Mouse (Mus musculus) heart, postnatal 0 days (tissue): ENCODE data around the gene Gm49325. TPM values are rescaled to one million over a fixed set of nuclear protein-coding genes. Genes with fewer than 3 reads are reported as not detected.

Experiments
- ATAC-seq: fragments of 200-750 bp; cut with Nextera tagmentation; 2 replicates; pipeline ENCODE4 v1.8.0; 2017; ENCODE audit warnings: low read depth, moderate number of reproducible peaks, moderate library complexity; ENCODE audit not compliant: insufficient read depth
- DNase-seq: peaks from one replicate; pipeline ENCODE4 v3.0.0-alpha.2; 2016; ENCODE audit warnings: low spot score
- H3K27ac ChIP-seq: fragments of 300-500 bp; sonication (generic); 2 replicates; pipeline ENCODE4 v1.5.1; 2014; ENCODE audit warnings: low read depth, mild to moderate bottlenecking
- H3K27me3 ChIP-seq: fragments of 300-500 bp; sonication (generic); 2 replicates; pipeline ENCODE4 v1.6.1; 2014; ENCODE audit warnings: low read length, mixed read lengths; ENCODE audit not compliant: control insufficient read depth, insufficient read depth
- H3K36me3 ChIP-seq: fragments of 300-500 bp; sonication (generic); replicated peaks from 2 replicates; pipeline ENCODE4 v1.6.1; 2014; ENCODE audit warnings: low read length, mixed read lengths; ENCODE audit not compliant: control insufficient read depth, insufficient read depth
- H3K4me1 ChIP-seq: fragments of 300-500 bp; sonication (generic); 2 replicates; pipeline ENCODE4 v1.6.1; 2014; ENCODE audit warnings: antibody characterized with exemption; ENCODE audit not compliant: control insufficient read depth, insufficient read depth
- H3K4me2 ChIP-seq: fragments of 300-500 bp; sonication (generic); 2 replicates; pipeline ENCODE4 v1.6.1; 2014; ENCODE audit warnings: low read depth, mild to moderate bottlenecking, low read length, moderate library complexity
- H3K4me3 ChIP-seq: fragments of 300-500 bp; sonication (generic); 2 replicates; pipeline ENCODE4 v1.5.1; 2014; ENCODE audit warnings: low read depth, low read length
- H3K9ac ChIP-seq: fragments of 300-500 bp; sonication (generic); replicated peaks from 2 replicates; pipeline ENCODE4 v1.6.1; 2014; ENCODE audit warnings: low read depth, low read length, mixed read lengths
- H3K9me3 ChIP-seq: fragments of 300-500 bp; sonication (generic); replicated peaks from 2 replicates; pipeline ENCODE4 v1.6.1; 2016; ENCODE audit warnings: low read length; ENCODE audit not compliant: control insufficient read depth
- CTCF ChIP-seq: IDR thresholded peaks from 2 replicates; pipeline ENCODE4 v1.5.1; 2016; ENCODE audit warnings: antibody characterized with exemption, control low read depth, low read depth
- EP300 ChIP-seq: IDR thresholded peaks from 2 replicates; pipeline ENCODE4 v1.6.1; 2016; ENCODE audit warnings: antibody characterized with exemption, low read depth
- WGBS: fragments of 180-500 bp; shearing (Covaris S2); extraction: QIAGEN DNeasy Blood & Tissue Kit; methylation state at CpG from one replicate; pipeline ENCODE4 v1.1.7; 2014; 5-methylcytosine and 5-hydroxymethylcytosine counted together
- polyA plus RNA-seq: library from polyadenylated mRNA; unstranded; fragments of >200 nt; fragmentation: Nextera tagmentation; extraction: Ambion mirVana; gene quantifications from 2 replicates; pipeline ENCODE4 v1.2.1, GENCODE M21; 2015
- total RNA-seq: library from RNA; depleted of rRNA; stranded (reverse); fragments of >200 nt; gene quantifications from 2 replicates; pipeline ENCODE4 v1.2.3, GENCODE M21; 2014; ENCODE audit warnings: low replicate concordance; rRNA removed

The Gm49325 gene
- not detected in 2 replicates for total RNA-seq
- polyA plus RNA-seq = 6.8 and 13.7 TPM in 2 replicates

DNA sequence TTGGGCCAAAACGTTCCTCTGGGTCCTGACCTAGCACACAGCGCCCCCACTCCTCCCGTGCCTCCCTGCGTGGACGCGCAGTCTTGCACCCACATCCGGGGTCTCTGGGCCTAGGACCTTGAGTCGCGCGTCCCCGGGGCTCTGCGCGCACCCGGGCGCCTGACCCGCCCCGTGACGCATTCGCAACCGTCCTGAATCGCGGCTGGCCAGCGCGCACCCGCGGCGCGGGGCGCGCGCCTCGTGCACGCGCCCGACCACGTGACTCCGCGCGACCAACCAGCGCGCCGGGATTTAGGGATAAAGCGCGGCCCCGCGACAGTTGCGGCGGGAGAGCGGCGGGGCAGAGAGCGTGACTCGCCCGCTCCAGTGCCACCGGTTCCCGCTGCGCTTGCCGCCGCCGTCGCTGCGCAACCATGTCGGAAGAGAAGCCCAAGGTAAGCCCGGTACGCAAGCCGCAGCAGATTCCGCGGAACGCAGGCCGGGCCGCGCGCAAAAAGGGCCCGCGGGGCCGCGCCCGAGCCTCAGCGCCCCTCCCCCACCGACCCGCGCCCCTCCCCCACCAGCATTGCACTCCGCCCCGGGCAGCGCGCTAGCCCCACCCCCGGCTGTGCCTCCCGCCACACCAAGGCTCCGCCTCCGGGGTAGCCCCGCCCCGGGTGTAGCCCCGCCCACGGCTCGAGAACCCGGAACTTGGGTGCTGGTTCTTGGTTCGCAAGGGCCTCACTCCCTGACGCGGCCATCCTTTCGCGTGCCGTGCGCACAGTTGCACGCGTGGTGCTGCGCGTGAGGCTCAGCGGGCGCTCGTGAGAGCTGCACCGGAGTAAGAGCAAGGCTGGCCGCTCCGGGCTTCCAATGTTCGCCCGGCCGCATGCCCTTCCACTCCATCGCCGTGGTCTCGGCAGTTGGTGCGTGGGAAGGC is at the start of gene Gm49325, which contains the start of gene Sumo3:
TSS of gene Gm49325 (plus strand) at position 290 of the 919 bp plus-strand sequence.
TSS of gene Sumo3 (plus strand) at position 190 of the 919 bp plus-strand sequence.
- ATAC-seq (peak; percentile 93), DNase-seq (peak; percentile 80)
- Histone ChIP-seq H3K4me1 (peaks cover 8% of the 10 kb centered on the region), H3K27me3 (no peaks in the 10 kb centered on the region), H3K4me3 (peak within 1 kb of the TSS; percentile 72), H3K9ac (peak within 1 kb of the TSS; percentile 82), H3K9me3 (no peaks in the 10 kb centered on the region), H3K36me3 (peaks cover 16% of the 10 kb centered on the region), H3K4me2 (peak within 1 kb of the TSS; percentile 93), H3K27ac (peak within 1 kb of the TSS; percentile 97)
- no peak for TF ChIP-seq EP300
- 0 out of 2 replicates have a peak, but pooled peaks have one; percentile 0 for TF ChIP-seq CTCF
- WGBS = 1% methylated on average over 87 of the region's 119 CpGs

DNA sequence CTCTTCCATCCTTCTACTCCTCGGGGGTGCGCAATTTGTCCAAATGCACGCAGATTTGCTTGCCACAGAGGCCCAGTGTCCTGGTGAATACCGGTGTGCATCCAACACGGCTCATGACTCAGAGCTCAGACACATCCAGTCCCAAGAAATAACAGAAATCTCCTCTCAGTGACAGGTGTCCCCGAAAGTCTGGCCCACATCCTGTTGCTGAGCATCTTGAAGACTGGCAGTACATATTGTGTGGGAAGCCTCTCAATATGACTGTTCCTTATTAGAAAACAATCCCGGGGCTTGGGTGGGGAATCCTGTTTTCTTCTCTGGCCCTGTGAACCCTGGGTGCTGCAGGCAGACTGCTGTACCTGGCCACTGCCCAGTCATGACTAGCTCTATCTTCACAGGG is 49.4 kb upstream of the Gm49325 start:
- Histone ChIP-seq H3K27me3 (no peaks in the 10 kb centered on the region), H3K4me1 (no peaks in the 10 kb centered on the region), H3K27ac (no peak overlapping the region), H3K4me3 (no peak overlapping the region), H3K9ac (no peak overlapping the region), H3K36me3 (no peaks in the 10 kb centered on the region), H3K9me3 (no peaks in the 10 kb centered on the region), H3K4me2 (no peak overlapping the region)
- no peak for TF ChIP-seq CTCF
- no peak for TF ChIP-seq EP300
- ATAC-seq (no peak), DNase-seq (no peak)
- WGBS = 87% methylated on average over 7 of the region's 7 CpGs

DNA sequence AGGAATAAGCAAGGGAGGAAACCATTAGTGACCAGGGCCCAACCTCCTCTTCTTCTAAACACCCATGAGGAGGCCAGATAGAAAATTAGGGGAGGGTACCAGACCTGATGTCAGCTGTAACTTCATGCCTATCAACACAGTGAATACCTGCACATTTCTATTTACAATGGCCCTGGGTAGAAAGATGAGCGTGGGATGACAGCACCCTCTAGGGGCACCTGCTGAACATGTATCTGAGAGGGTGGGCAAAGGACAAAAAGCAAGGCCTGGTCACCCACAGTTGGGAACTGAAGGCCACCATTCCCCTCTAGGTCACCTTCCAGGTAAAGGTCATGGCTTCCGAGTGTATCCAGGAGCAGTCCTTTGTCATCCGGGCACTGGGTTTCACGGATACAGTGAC is 48.4 kb upstream of the Gm49325 start:
- 78% methylated on average over 4 of the region's 4 CpGs for WGBS
- no peak overlapping the region for H3K4me3 ChIP-seq
- no peaks in the 10 kb centered on the region for H3K4me1 ChIP-seq
- no peak for ATAC-seq
- H3K9ac ChIP-seq = no peak overlapping the region
- H3K27ac ChIP-seq = no peak overlapping the region
- H3K36me3 ChIP-seq = no peaks in the 10 kb centered on the region
- no peaks in the 10 kb centered on the region for H3K27me3 ChIP-seq
- DNase-seq = no peak
- H3K4me2 ChIP-seq = no peak overlapping the region
- no peak for TF ChIP-seq EP300
- peak; percentile 38 for TF ChIP-seq CTCF
- no peaks in the 10 kb centered on the region for H3K9me3 ChIP-seq

DNA sequence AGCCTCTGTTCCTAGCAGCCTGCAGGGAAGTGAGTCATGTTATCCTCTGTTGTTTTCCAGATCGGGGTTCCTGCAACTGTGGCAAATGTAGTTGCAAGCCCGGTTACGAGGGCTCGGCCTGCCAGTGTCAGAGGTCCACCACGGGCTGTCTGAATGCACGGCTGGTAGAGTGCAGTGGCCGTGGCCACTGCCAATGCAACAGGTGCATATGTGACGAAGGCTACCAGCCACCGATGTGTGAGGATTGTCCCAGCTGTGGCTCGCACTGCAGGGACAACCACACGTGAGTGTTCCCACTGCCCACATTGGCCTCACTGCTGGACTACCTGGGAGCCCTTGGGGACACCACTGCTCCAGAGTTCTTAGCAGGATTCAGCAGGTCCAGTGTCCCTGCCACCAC is 45.9 kb upstream of the Gm49325 start:
- Histone ChIP-seq H3K9me3 (no peaks in the 10 kb centered on the region), H3K27me3 (no peaks in the 10 kb centered on the region), H3K4me2 (no peak overlapping the region), H3K9ac (no peak overlapping the region), H3K4me1 (no peaks in the 10 kb centered on the region), H3K27ac (no peak overlapping the region), H3K36me3 (no peaks in the 10 kb centered on the region), H3K4me3 (no peak overlapping the region)
- DNase-seq (no peak), ATAC-seq (no peak)
- no peak for TF ChIP-seq CTCF
- TF ChIP-seq EP300 = no peak
- WGBS = 81% methylated on average over 11 of the region's 11 CpGs

DNA sequence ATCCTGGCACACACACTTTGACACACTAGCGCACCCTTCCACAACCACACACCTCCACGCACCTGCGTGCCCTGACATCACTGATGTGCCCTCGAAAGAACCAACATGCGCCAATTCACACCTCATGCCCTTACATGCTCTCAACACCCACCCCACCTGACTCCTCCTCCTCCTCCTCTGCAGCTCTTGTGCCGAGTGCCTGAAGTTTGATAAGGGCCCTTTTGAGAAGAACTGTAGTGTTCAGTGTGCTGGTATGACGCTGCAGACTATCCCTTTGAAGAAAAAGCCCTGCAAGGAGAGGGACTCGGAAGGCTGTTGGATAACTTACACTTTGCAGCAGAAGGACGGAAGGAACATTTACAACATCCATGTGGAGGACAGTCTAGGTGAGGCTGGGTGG is 45.2 kb upstream of the Gm49325 start:
- no peak overlapping the region for H3K4me2 ChIP-seq
- no peaks in the 10 kb centered on the region for H3K27me3 ChIP-seq
- no peak overlapping the region for H3K4me3 ChIP-seq
- H3K9ac ChIP-seq = no peak overlapping the region
- H3K9me3 ChIP-seq = no peaks in the 10 kb centered on the region
- H3K27ac ChIP-seq = no peak overlapping the region
- DNase-seq = no peak
- no peak for TF ChIP-seq CTCF
- TF ChIP-seq EP300 = no peak
- H3K36me3 ChIP-seq = no peaks in the 10 kb centered on the region
- no peak for ATAC-seq
- H3K4me1 ChIP-seq = no peaks in the 10 kb centered on the region
- 65% methylated on average over 9 of the region's 9 CpGs for WGBS
